Mouse (Mus musculus) frontal cortex, adult (tissue): Measurements from ENCODE around the gene Nrros.

Source experiments
- ATAC-seq: cut with Nextera tagmentation; 2 replicates; pipeline ENCODE4 v1.9.2; 2017; ENCODE audit warnings: mild to moderate bottlenecking, moderate library complexity, mixed read lengths; ENCODE audit not compliant: low TSS enrichment

Nrros gene

GRCm38 (mm10) chr16:32165281-32165821, at the start of gene Nrros:
Nrros (minus strand) TSS chr16:32165594.
- peak; percentile 86 for ATAC-seq

- ATAC-seq, result peak; percentile 94
These were observed 49.6 kb upstream of the Nrros start for GRCm38 (mm10) chr16:32214804-32215576.

GRCm38 (mm10) chr16:32214156-32214555, 48.8 kb upstream of the Nrros start:
- ATAC-seq, result peak; percentile 46; the same call in 1 of the 2 replicates

- ATAC-seq, result no peak
These were observed 39.5 kb upstream of the Nrros start for GRCm38 (mm10) chr16:32204902-32205301.

GRCm38 (mm10) chr16:32202681-32203080, 37.3 kb upstream of the Nrros start:
- ATAC-seq, result peak; percentile 41; the same call in 1 of the 2 replicates

GRCm38 (mm10) chr16:32201004-32201325, 35.6 kb upstream of the Nrros start:
- no peak for ATAC-seq

- ATAC-seq, result no peak
These were observed 35.0 kb upstream of the Nrros start for GRCm38 (mm10) chr16:32200256-32201003.

- ATAC-seq, result no peak
These were observed 24.6 kb upstream of the Nrros start for GRCm38 (mm10) chr16:32190011-32190441.

GRCm38 (mm10) chr16:32189109-32189508, 23.7 kb upstream of the Nrros start:
- ATAC-seq, result peak; percentile 57; the same call in 1 of the 2 replicates

GRCm38 (mm10) chr16:32186056-32186455, 20.7 kb upstream of the Nrros start:
- ATAC-seq, result no peak

GRCm38 (mm10) chr16:32179333-32179901, 14.0 kb upstream of the Nrros start, which contains the start of gene Bex6:
Bex6 (plus strand) TSS chr16:32179823.
- ATAC-seq, result no peak

GRCm38 (mm10) chr16:32176896-32177686, 11.7 kb upstream of the Nrros start:
- no peak for ATAC-seq

- ATAC-seq, result no peak
These were observed 9.6 kb upstream of the Nrros start for GRCm38 (mm10) chr16:32175029-32175428.

GRCm38 (mm10) chr16:32174340-32175005, 9.1 kb upstream of the Nrros start:
- ATAC-seq, result no peak

- no peak for ATAC-seq
These were observed 8.0 kb upstream of the Nrros start for GRCm38 (mm10) chr16:32173401-32173800.

- no peak for ATAC-seq
These were observed 5.8 kb upstream of the Nrros start for GRCm38 (mm10) chr16:32171031-32171731.

GRCm38 (mm10) chr16:32167819-32168545, 2.6 kb upstream of the Nrros start:
- ATAC-seq, result peak; percentile 43; the same call in 1 of the 2 replicates

- ATAC-seq, result peak; percentile 42; the same call in 1 of the 2 replicates
These were observed 882 bp downstream of the Nrros start for GRCm38 (mm10) chr16:32164396-32165027.

GRCm38 (mm10) chr16:32163891-32164290, 1.5 kb downstream of the Nrros start:
- no peak for ATAC-seq
